Mouse (Mus musculus) E14TG2a.4 (cell line): ENCODE results near the gene Arel1.

Source experiments
- H3K27me3 ChIP-seq: 2 replicates; pipeline ENCODE4 v1.6.1; 2014; ENCODE audit warnings: low read length, control low read depth; ENCODE audit not compliant: insufficient read depth
- H3K36me3 ChIP-seq: 2 replicates; pipeline ENCODE4 v1.6.1; 2014; ENCODE audit warnings: low read length, control low read depth; ENCODE audit not compliant: insufficient read depth
- H3K4me1 ChIP-seq: replicated peaks from 2 replicates; pipeline ENCODE4 v1.6.1; 2014; ENCODE audit warnings: low read depth, low read length, control low read depth
- H3K4me3 ChIP-seq: replicated peaks from 2 replicates; pipeline ENCODE4 v1.5.1; 2014; ENCODE audit warnings: mild to moderate bottlenecking, low read length
- H3K9me3 ChIP-seq: 2 replicates; pipeline ENCODE4 v1.6.1; 2014; ENCODE audit warnings: low read length, control low read depth
- CTCF ChIP-seq: conservative IDR thresholded peaks from 2 replicates; pipeline ENCODE4 v1.5.1; 2014; ENCODE audit warnings: low read length
- NANOG ChIP-seq: IDR thresholded peaks from 2 replicates; pipeline ENCODE4 v1.6.1; 2014; ENCODE audit warnings: borderline replicate concordance, low read length, mixed read lengths
- POU5F1 ChIP-seq: IDR thresholded peaks from 2 replicates; pipeline ENCODE4 v1.6.1; 2014; ENCODE audit warnings: low read length, borderline replicate concordance

Gene Arel1

DNA sequence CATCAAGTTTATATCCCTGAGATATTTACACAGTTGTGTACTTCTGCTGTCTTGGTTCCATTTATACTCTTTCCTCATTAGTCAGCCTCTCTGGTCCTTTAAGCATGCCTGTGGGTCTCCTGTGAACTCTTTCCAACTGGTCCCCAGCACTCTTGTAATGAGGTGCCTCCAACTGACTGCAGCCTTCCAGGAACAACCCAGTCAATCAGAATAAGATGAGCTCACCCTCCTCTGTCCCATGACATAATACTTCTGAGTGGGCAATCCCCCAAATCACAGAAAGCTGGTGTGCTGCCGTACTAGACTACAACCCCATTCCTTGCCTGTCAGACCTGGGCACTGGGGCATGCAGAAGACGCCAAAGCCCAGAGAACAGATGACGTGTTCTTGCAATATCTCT is 14.4 kb downstream of the Arel1 start:
- TF ChIP-seq POU5F1 (no peak), CTCF (no peak), NANOG (no peak)
- no peaks in the 10 kb centered on the region for H3K27me3 ChIP-seq
- no peak overlapping the region for H3K4me3 ChIP-seq
- peaks cover 12% of the 10 kb centered on the region; the same call in 1 of the 2 replicates for H3K4me1 ChIP-seq
- 0 out of 2 replicates have a peak, but pooled peaks cover 3% of the 10 kb centered on the region for H3K36me3 ChIP-seq
- no peaks in the 10 kb centered on the region for H3K9me3 ChIP-seq

DNA sequence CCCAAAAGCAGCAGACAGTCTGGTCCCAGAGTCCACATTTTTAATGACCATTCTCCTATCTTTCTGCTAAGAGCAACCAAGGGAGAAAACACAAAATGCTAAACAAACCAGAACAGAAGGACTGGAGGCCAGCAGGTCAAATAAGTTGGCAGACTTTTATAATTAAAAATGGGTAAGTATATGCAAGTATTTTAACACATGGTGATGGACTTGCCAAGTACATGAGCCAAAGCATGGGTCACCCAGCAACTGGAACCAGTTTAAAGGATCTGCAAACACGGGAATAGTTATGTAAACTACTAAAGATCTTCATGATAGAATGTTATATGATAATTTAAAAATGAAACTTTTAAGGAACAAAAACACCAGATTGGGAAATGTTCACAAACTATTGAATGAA is 18.3 kb downstream of the Arel1 start:
- no peaks in the 10 kb centered on the region for H3K9me3 ChIP-seq
- peaks cover 9% of the 10 kb centered on the region; the same call in 1 of the 2 replicates for H3K4me1 ChIP-seq
- no peaks in the 10 kb centered on the region for H3K27me3 ChIP-seq
- no peak for TF ChIP-seq POU5F1
- no peak for TF ChIP-seq CTCF
- TF ChIP-seq NANOG = no peak
- H3K36me3 ChIP-seq = peaks cover 25% of the 10 kb centered on the region
- H3K4me3 ChIP-seq = no peak overlapping the region

DNA sequence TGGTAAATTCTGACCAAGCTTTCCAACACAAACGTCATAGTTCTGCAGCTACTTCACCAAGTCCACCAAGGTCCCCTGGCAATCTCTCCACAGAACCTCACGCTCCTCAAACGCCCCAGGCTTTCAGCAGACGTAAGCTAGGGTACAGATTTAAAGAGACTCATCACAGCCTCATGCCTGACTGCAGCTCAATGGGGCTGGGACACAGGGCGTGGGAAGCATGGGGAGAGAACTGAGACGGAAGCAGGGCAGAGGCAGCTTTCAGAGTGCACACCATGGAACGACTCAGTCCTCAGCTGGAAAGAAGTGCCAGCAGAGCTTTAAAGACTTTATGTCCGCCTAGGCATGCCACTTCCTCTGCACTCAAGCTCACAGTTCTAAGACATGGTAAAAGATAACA is 19.2 kb downstream of the Arel1 start:
- Histone ChIP-seq H3K4me1 (peaks cover 9% of the 10 kb centered on the region; the same call in 1 of the 2 replicates), H3K9me3 (no peaks in the 10 kb centered on the region), H3K36me3 (peaks cover 25% of the 10 kb centered on the region), H3K27me3 (no peaks in the 10 kb centered on the region), H3K4me3 (no peak overlapping the region)
- TF ChIP-seq POU5F1 = no peak
- TF ChIP-seq NANOG = no peak
- TF ChIP-seq CTCF = no peak

DNA sequence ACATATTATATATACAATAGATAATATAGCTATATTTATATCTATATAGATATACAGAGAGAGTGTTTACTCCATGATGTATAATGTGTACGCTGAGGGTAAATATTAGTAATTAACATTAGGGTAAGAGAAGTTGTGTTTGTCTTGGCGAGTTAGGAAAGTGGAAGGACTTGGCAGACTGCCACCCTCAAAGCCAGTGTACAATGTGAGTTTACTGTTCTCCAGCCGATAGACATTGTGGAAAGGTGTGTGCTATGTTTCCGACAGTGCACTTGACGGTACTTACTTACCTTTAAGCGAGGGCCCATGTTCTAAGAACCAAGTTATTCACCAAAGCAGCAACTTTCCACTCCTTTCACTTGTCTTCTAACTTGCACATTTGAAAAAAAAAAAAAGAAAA is 19.9 kb downstream of the Arel1 start:
- no peaks in the 10 kb centered on the region for H3K27me3 ChIP-seq
- H3K4me1 ChIP-seq = peaks cover 9% of the 10 kb centered on the region; the same call in 1 of the 2 replicates
- H3K4me3 ChIP-seq = no peak overlapping the region
- peaks cover 22% of the 10 kb centered on the region for H3K36me3 ChIP-seq
- TF ChIP-seq NANOG (no peak), POU5F1 (no peak), CTCF (no peak)
- no peaks in the 10 kb centered on the region for H3K9me3 ChIP-seq

DNA sequence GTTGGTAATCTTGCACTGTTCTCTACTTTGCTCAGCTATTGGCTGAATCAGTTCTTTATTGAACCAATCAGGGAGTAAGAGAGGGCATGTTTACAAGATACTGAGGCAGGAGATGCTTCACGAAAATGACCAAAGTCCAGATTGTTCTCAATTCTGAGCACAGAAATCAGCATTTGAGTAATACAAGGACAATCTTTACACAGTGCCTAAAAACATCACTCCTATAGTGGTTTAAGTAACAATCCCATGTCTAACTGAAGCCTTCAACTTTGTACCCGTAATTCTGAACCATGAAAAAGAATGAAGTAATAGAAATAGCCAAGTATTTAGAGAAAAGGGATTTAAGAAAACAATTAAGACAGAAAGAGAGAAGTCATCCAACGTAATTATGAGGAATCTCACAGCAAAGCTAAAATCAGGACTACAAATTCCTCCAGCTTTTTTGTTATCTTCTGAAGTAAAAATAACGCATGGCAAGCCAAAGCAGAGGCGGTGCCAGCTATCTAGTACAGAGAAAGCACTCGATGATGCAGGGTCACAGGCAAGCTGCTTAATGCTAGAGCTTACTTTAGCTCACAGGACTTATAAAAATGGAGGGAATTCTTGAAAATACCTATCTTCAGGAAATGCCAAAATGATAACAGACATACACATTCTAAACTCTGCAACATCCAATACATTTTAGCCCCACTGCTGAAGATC is 22.0 kb downstream of the Arel1 start:
- Histone ChIP-seq H3K27me3 (no peaks in the 10 kb centered on the region), H3K4me3 (no peak overlapping the region)

DNA sequence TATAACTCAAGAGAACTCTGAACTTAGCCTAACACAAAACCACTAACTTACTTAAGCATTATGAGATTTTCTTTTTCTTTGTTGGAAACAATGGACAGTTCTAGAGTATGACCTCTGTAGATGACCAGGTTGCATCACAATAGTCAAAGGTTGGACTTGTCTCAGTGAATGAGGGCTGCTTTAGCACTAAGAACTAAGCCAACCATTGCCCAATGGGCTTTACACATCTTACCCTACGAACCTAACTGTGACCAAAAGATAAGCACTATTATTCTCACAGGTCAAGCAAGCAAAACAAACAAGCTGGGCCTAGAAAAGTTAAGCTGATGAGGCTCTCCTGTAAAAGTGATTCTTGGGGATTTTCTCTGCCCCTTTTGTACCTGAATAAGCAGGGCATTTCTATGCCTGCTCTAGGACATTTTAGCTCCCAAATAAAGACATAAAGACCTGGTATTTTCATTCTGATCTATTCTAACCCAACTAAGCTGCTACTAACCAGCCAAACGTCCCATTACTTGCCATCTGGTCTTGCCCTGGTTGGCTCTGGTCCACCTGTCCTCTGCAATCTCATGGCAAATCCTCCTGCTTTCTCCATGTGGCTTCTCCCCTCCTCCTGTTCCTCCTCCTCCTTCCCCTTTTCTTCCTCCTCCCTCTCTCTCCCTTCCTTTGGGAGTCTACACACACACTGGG is 22.7 kb downstream of the Arel1 start:
- Histone ChIP-seq H3K27me3 (no peaks in the 10 kb centered on the region), H3K36me3 (peaks cover 30% of the 10 kb centered on the region), H3K4me3 (no peak overlapping the region), H3K4me1 (peaks cover 9% of the 10 kb centered on the region; the same call in 1 of the 2 replicates), H3K9me3 (no peaks in the 10 kb centered on the region)
- TF ChIP-seq NANOG = no peak
- no peak for TF ChIP-seq POU5F1
- TF ChIP-seq CTCF = no peak

More for the DNA sequence above, 22.0 kb downstream of the Arel1 start:
- TF ChIP-seq NANOG (no peak), CTCF (no peak), POU5F1 (no peak)
- H3K9me3 ChIP-seq = no peaks in the 10 kb centered on the region
- H3K36me3 ChIP-seq = peaks cover 25% of the 10 kb centered on the region
- H3K4me1 ChIP-seq = peaks cover 9% of the 10 kb centered on the region; the same call in 1 of the 2 replicates

DNA sequence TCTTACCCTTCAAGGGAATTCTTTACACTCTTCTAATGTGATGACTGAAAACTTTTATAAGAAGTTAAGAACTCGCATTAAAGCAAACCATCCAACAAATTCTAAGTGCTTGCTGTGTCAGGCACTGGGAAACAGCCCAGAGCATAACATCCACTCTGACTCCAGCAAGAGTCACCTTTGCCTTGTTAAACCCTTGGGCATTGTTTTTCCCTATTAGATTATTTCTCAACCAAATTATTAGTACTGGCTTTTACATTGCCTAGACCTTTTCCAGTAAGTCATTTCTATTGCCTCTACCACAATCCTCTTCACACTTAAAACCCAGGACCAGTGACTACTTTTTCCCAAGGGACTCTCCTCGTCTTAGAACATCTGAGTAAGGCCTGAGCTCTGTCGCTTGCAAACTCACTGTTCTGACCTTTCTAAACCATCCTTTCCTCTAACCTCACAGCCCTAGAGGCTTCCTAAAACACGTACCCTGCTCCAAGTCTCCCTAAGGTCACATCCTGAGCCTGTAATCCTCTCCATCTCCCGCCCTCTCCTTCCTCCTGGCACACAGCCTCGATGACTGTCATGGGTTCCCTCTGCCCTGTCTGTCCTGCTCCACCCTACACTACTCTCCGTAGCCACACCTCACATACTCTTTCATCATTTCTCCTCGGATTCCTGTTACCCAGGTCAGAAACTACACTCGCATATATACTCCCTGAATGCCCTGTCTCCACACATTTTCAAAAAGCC is 25.7 kb downstream of the Arel1 start:
- H3K36me3 ChIP-seq = peaks cover 47% of the 10 kb centered on the region
- no peaks in the 10 kb centered on the region for H3K9me3 ChIP-seq
- no peak overlapping the region for H3K4me3 ChIP-seq
- TF ChIP-seq NANOG (no peak), CTCF (no peak), POU5F1 (no peak)
- H3K27me3 ChIP-seq = no peaks in the 10 kb centered on the region
- peaks cover 16% of the 10 kb centered on the region for H3K4me1 ChIP-seq
